Mouse (Mus musculus): ENCODE data around the gene Il9r. TPM values are rescaled to one million over a fixed set of nuclear protein-coding genes. Genes with fewer than 3 reads are reported as not detected.
"Not testable (repeated sequence)": the region's sequence is repeated elsewhere in the genome, so short reads cannot be mapped to it uniquely, and the experiment has no call there.

The Il9r gene
- polyA plus RNA-seq, 1 experiment from 2014 or later: not detected

DNA sequence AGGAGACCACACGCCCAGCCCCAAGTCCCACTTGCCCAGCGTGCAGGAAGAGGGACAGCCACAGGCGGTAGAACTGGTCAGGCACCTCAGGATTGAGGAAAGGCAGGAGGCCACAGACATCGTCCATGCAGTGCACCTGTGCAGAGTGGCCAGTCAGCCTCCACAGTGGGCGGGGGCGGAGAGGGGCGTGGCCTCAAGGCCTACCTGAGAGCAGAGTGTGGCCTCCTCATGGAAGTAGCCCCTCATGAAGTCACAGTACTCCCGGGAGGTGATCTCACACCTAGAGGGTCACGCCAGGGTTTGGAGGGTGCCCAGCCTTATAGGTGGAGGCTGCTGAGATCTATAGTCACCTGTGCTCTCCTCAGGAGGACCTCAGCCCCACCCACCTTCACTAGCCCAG is 10.5 kb upstream of the Il9r start:
- Histone ChIP-seq H3K4me1 (replicated peaks; ENCODE audit: control insufficient read depth, insufficient read depth, low read length) (peaks cover 4% of the 10 kb centered on the region), H3K9me3 (ENCODE audit: control insufficient read depth, low read length) (no peaks in the 10 kb centered on the region), H3K27ac (ENCODE audit: low read length) (no peak overlapping the region), H3K4me3 (replicated peaks; ENCODE audit: low read length) (no peak overlapping the region), H3K36me3 (ENCODE audit: control insufficient read depth, insufficient read depth) (no peaks in the 10 kb centered on the region), H3K27me3 (replicated peaks; ENCODE audit: control insufficient read depth, insufficient read depth, low read length) (no peaks in the 10 kb centered on the region), H3K9ac (replicated peaks; ENCODE audit: low read depth, low read length) (no peak overlapping the region), H3K4me2 (ENCODE audit: low read length) (no peak overlapping the region)
- ATAC-seq: no peak
- 92% methylated on average over 9 of the region's 9 CpGs for WGBS

DNA sequence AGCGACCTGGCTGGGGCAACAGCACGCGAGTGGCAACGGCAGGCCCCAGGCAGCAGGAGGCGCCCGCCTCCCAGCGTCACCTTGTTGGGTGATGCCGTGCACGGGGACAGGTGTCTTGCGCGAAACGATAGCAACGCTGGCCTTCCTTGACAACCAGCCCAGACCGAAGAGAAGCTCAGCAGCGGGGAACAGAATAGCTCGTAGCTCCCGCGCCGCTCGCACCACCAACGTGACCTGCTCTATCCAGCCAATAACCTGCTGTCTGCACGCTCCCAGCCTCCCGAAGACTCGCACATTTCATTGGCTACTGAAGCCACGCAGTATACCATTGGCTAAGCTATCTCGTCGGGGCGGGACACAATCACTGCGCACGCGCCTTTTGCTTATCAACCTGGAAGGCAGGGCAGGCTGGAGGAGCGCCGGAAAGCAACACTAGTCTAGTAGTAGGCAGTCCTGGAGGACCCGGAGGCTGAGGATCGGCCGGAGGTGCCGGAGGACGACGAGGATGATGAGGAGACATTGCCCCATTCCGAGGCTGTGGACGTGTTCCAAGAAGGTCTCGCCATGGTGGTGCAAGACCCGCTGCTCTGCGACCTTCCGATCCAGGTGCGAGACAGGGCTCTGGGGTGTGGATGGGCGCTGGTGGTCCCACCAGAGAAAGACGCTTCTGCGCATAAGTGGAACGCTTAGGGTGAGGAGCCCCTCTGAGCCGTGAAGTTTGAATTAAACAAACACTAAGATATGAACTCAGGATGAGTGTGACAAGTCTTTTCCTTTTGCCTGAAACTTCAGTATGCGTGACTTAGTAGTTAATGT is 5.2 kb upstream of the Il9r start, which contains the start of gene Snrnp25:
Snrnp25 (plus strand) TSS at position 358 of the 816 bp plus-strand sequence.
- no peaks in the 10 kb centered on the region for H3K36me3 ChIP-seq (ENCODE audit: control insufficient read depth, insufficient read depth)
- under 1% methylated on average over 52 of the region's 52 CpGs for WGBS
- peak within 1 kb of the TSS; percentile 69 for H3K9ac ChIP-seq (replicated peaks; ENCODE audit: low read depth, low read length)
- H3K27ac ChIP-seq (ENCODE audit: low read length): no peak within 1 kb of the TSS
- no peaks in the 10 kb centered on the region; the same call in 1 of the 2 replicates for H3K27me3 ChIP-seq (replicated peaks; ENCODE audit: control insufficient read depth, insufficient read depth, low read length)
- peak within 1 kb of the TSS; percentile 63 for H3K4me3 ChIP-seq (replicated peaks; ENCODE audit: low read length)
- peak; percentile 100 for ATAC-seq
- H3K4me2 ChIP-seq (ENCODE audit: low read length): peak within 1 kb of the TSS; percentile 77
- H3K4me1 ChIP-seq (replicated peaks; ENCODE audit: control insufficient read depth, insufficient read depth, low read length): peaks cover 9% of the 10 kb centered on the region
- H3K9me3 ChIP-seq (ENCODE audit: control insufficient read depth, low read length): no peaks in the 10 kb centered on the region

DNA sequence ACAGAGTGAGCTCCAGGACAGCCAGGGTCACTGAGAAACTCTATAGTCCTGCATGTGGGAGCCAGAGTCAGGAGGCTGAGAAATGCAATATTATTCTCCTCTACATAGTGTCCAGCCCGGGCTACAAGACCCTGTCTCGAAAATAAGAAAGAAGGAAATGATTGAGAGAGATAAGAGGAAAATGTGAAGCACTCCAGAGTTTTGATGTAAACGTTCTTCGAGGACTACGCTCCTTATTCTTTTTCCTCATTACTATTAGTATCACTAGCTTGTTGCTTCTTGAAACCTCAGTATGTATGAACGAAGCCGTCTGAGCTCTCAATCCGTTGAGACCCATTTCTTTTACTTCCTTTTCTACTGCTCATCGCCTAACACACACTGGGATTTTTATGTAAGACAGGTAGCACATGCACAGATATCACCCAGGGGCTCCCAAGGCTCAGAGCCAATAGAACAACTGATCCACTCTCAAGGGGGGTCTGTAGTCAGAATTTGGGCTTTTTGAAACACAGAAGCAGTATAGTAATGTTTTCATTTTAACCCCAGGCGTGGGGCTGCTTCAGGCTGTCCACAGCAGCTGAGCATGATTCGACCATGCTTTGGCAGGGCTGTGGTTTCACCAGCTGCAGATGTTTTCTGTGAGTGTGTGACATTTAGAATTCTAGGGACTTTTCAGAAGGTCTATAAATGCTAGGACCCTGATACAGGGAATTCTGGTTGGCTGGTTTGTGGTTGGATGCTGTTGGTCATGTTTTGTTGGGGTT is 2.0 kb upstream of the Il9r start:
- H3K4me3 ChIP-seq (replicated peaks; ENCODE audit: low read length): no peak overlapping the region
- H3K4me1 ChIP-seq (replicated peaks; ENCODE audit: control insufficient read depth, insufficient read depth, low read length): peaks cover 9% of the 10 kb centered on the region
- H3K4me2 ChIP-seq (ENCODE audit: low read length): no peak overlapping the region
- no peaks in the 10 kb centered on the region for H3K9me3 ChIP-seq (ENCODE audit: control insufficient read depth, low read length)
- 84% methylated on average over 11 of the region's 11 CpGs for WGBS
- H3K36me3 ChIP-seq (ENCODE audit: control insufficient read depth, insufficient read depth): no peaks in the 10 kb centered on the region
- no peak overlapping the region for H3K9ac ChIP-seq (replicated peaks; ENCODE audit: low read depth, low read length)
- no peak overlapping the region for H3K27ac ChIP-seq (ENCODE audit: low read length)
- H3K27me3 ChIP-seq (replicated peaks; ENCODE audit: control insufficient read depth, insufficient read depth, low read length): no peaks in the 10 kb centered on the region; the same call in 1 of the 2 replicates
- no peak for ATAC-seq

DNA sequence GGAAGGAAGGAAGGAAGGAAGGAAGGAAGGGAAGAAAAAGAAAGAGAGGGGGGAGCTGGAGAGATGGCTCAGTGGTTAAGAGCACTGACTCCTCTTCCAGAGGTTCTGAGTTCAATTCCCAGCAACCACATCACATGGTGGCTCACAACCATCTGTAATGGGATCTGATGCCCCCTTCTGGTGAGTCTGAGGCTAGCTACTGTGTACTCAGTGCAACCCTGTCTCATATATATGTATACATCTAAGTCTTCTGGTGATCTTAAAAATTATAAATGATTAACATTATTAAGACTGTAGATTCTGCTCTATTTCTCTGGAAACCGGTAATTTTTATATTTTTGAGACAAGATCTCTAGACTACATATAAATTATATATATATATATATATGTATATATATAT is 913 bp upstream of the Il9r start:
- not testable (repeated sequence) for ATAC-seq; H3K36me3 ChIP-seq (ENCODE audit: control insufficient read depth, insufficient read depth); H3K4me3 ChIP-seq (replicated peaks; ENCODE audit: low read length); H3K9ac ChIP-seq (replicated peaks; ENCODE audit: low read depth, low read length); H3K4me2 ChIP-seq (ENCODE audit: low read length); H3K27me3 ChIP-seq (replicated peaks; ENCODE audit: control insufficient read depth, insufficient read depth, low read length); H3K9me3 ChIP-seq (ENCODE audit: control insufficient read depth, low read length); H3K27ac ChIP-seq (ENCODE audit: low read length); H3K4me1 ChIP-seq (replicated peaks; ENCODE audit: control insufficient read depth, insufficient read depth, low read length)
- 70% methylated on average over 1 of the region's 1 CpGs for WGBS

DNA sequence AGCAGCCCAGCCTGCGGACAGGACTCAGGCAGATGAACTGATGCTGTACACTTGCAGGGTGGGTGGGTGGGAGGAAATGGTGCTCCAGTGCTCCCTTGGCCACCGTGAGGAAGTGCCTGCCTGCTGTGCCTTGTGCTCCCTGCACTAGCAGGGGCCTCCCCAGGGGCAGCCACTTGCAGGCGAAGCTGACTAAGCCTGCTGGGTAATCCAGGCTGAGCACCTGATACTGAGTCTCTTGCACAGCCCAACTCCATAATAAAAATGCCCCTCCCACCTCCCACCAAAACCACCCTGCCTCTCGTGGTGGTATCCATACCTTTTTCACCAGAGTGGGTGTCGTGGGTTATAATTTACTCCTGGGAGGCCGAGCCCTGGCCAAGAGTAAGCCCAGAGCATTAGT is 849 bp downstream of the Il9r start:
- H3K27me3 ChIP-seq (replicated peaks; ENCODE audit: control insufficient read depth, insufficient read depth, low read length): no peaks in the 10 kb centered on the region; the same call in 1 of the 2 replicates
- H3K36me3 ChIP-seq (ENCODE audit: control insufficient read depth, insufficient read depth): no peaks in the 10 kb centered on the region
- no peak overlapping the region for H3K4me3 ChIP-seq (replicated peaks; ENCODE audit: low read length)
- H3K9ac ChIP-seq (replicated peaks; ENCODE audit: low read depth, low read length): no peak overlapping the region
- H3K9me3 ChIP-seq (ENCODE audit: control insufficient read depth, low read length): no peaks in the 10 kb centered on the region
- ATAC-seq: no peak
- no peaks in the 10 kb centered on the region for H3K4me1 ChIP-seq (replicated peaks; ENCODE audit: control insufficient read depth, insufficient read depth, low read length)
- no peak overlapping the region for H3K4me2 ChIP-seq (ENCODE audit: low read length)
- 42% methylated on average over 6 of the region's 6 CpGs for WGBS
- no peak overlapping the region for H3K27ac ChIP-seq (ENCODE audit: low read length)

DNA sequence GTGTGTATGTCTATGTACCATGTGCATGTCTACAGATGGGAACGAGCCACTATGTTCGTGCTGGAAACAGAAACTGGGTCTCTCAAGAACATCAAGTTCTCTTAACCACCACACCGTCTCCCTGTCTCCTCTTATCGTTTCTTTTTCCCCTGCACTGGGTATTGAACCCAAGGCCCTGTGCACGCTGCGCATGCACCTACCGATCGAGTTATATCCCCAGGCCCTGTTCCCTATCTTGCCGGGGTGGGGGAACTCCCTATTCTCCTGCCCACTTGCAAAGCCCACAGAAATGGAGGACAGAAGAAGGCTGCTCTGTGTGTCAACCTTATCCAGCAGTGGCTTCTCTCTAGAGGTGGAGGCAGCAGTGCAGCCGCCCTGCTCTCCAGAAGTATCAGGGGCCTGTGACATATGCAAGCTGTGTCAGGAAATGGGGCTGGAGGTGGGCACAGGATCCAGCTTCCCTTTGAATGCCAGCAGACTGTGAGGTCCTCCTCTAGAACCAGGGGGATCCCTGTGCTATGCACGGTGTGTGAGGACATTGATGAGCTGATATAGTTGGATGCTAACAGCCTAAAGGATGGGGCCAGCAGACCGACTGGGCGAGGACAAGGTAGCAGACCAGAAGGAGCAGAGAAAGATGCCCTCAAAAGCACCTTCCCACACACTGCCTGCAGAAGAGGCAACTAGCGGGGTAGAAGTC is 1.7 kb downstream of the Il9r start:
- Histone ChIP-seq H3K4me3 (replicated peaks; ENCODE audit: low read length) (no peak overlapping the region), H3K4me2 (ENCODE audit: low read length) (no peak overlapping the region), H3K27ac (ENCODE audit: low read length) (no peak overlapping the region), H3K27me3 (replicated peaks; ENCODE audit: control insufficient read depth, insufficient read depth, low read length) (no peaks in the 10 kb centered on the region; the same call in 1 of the 2 replicates), H3K36me3 (ENCODE audit: control insufficient read depth, insufficient read depth) (no peaks in the 10 kb centered on the region), H3K9ac (replicated peaks; ENCODE audit: low read depth, low read length) (no peak overlapping the region), H3K4me1 (replicated peaks; ENCODE audit: control insufficient read depth, insufficient read depth, low read length) (no peaks in the 10 kb centered on the region), H3K9me3 (ENCODE audit: control insufficient read depth, low read length) (no peaks in the 10 kb centered on the region)
- ATAC-seq: no peak
- WGBS: 76% methylated on average over 14 of the region's 14 CpGs

DNA sequence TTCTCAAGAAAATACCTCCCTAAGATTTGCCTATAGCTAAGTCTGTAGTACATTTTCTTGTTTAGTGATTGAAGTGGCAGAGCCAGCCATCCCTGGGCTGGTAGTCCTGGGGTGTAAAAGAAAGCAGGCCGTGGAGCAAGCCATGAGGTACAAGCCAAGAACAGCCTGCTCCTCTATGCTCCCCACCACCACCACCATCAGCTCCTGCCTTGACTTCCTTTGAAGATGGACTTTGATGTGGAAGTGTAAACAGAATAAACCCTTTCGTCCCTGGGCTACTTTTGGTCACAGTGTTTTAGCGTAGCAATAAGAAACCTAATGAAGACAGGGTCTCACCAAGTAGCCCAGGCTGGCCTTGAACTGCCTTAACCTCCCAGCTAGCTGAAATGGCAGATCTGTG is 2.3 kb downstream of the Il9r start:
- H3K27ac ChIP-seq (ENCODE audit: low read length): no peak overlapping the region
- no peaks in the 10 kb centered on the region; the same call in 1 of the 2 replicates for H3K27me3 ChIP-seq (replicated peaks; ENCODE audit: control insufficient read depth, insufficient read depth, low read length)
- no peaks in the 10 kb centered on the region for H3K4me1 ChIP-seq (replicated peaks; ENCODE audit: control insufficient read depth, insufficient read depth, low read length)
- no peak overlapping the region for H3K4me3 ChIP-seq (replicated peaks; ENCODE audit: low read length)
- H3K9me3 ChIP-seq (ENCODE audit: control insufficient read depth, low read length): no peaks in the 10 kb centered on the region
- H3K4me2 ChIP-seq (ENCODE audit: low read length): no peak overlapping the region
- H3K9ac ChIP-seq (replicated peaks; ENCODE audit: low read depth, low read length): no peak overlapping the region
- no peak for ATAC-seq
- WGBS: 75% methylated on average over 3 of the region's 3 CpGs
- H3K36me3 ChIP-seq (ENCODE audit: control insufficient read depth, insufficient read depth): no peaks in the 10 kb centered on the region

DNA sequence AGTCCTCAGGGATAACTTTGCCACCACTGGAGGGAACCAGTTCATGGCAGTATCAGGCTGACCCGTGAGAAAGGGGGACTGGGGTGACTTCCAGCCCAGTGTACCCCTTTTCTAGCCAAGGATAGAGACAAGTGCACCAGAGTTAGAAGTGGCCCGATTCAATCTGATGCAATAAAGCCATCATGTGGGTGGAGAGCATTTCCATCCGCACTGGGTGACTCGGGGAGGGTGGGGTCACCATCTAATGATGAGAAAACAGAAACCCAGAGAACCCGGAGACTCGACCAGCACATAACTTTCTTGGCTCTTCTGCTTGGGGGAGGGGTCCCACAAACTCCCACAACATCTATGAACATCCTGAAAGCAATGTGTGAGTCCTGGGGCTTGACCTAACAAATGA is 3.4 kb downstream of the Il9r start:
- H3K9ac ChIP-seq (replicated peaks; ENCODE audit: low read depth, low read length): no peak overlapping the region
- ATAC-seq: no peak
- H3K27ac ChIP-seq (ENCODE audit: low read length): no peak overlapping the region
- H3K9me3 ChIP-seq (ENCODE audit: control insufficient read depth, low read length): no peaks in the 10 kb centered on the region
- 74% methylated on average over 6 of the region's 6 CpGs for WGBS
- no peak overlapping the region for H3K4me2 ChIP-seq (ENCODE audit: low read length)
- no peaks in the 10 kb centered on the region for H3K4me1 ChIP-seq (replicated peaks; ENCODE audit: control insufficient read depth, insufficient read depth, low read length)
- H3K4me3 ChIP-seq (replicated peaks; ENCODE audit: low read length): no peak overlapping the region
- H3K27me3 ChIP-seq (replicated peaks; ENCODE audit: control insufficient read depth, insufficient read depth, low read length): no peaks in the 10 kb centered on the region
- H3K36me3 ChIP-seq (ENCODE audit: control insufficient read depth, insufficient read depth): no peaks in the 10 kb centered on the region

All from forebrain, embryonic 16.5 days (tissue).